Mouse (Mus musculus) lung, embryonic 16.5 days (tissue): Measurements from ENCODE around the gene Fbxl13. TPM values are rescaled to one million over a fixed set of nuclear protein-coding genes. Genes with fewer than 3 reads are reported as not detected.

Experiments used
- ATAC-seq: fragments of 200-750 bp; cut with Nextera tagmentation; 2 replicates; pipeline ENCODE4 v1.8.0; 2017; ENCODE audit warnings: low read depth, mild to moderate bottlenecking, moderate library complexity
- H3K27ac ChIP-seq: fragments of 300-500 bp; sonication (generic); 2 replicates; pipeline ENCODE4 v1.5.1; 2014; ENCODE audit warnings: mild to moderate bottlenecking, control low read depth, low read length
- H3K27me3 ChIP-seq: fragments of 300-500 bp; sonication (generic); 2 replicates; pipeline ENCODE4 v1.6.1; 2014; ENCODE audit warnings: low read depth, low read length, mixed read lengths; ENCODE audit not compliant: control insufficient read depth, insufficient read depth
- H3K36me3 ChIP-seq: fragments of 300-500 bp; sonication (generic); 2 replicates; pipeline ENCODE4 v1.6.1; 2014; ENCODE audit warnings: low read length; ENCODE audit not compliant: control insufficient read depth, insufficient read depth
- H3K4me1 ChIP-seq: fragments of 300-500 bp; sonication (generic); replicated peaks from 2 replicates; pipeline ENCODE4 v1.6.1; 2014; ENCODE audit warnings: low read length, mixed read lengths; ENCODE audit not compliant: control insufficient read depth, insufficient read depth
- H3K4me2 ChIP-seq: fragments of 300-500 bp; sonication (generic); 2 replicates; pipeline ENCODE4 v1.6.1; 2014; ENCODE audit warnings: low read depth, low read length, control low read depth
- H3K4me3 ChIP-seq: fragments of 300-500 bp; sonication (generic); 2 replicates; pipeline ENCODE4 v1.5.1; 2014; ENCODE audit warnings: mild to moderate bottlenecking, low read length, control low read depth
- H3K9ac ChIP-seq: fragments of 300-500 bp; sonication (generic); 2 replicates; pipeline ENCODE4 v1.6.1; 2014; ENCODE audit warnings: low read length, control low read depth
- H3K9me3 ChIP-seq: fragments of 300-500 bp; sonication (generic); 2 replicates; pipeline ENCODE4 v1.6.1; 2016; ENCODE audit warnings: low read length; ENCODE audit not compliant: control insufficient read depth
- WGBS: fragments of 180-500 bp; shearing (Covaris S2); extraction: QIAGEN DNeasy Blood & Tissue Kit; methylation state at CpG from one replicate; pipeline ENCODE4 v1.1.7; 2014; 5-methylcytosine and 5-hydroxymethylcytosine counted together
- polyA plus RNA-seq: library from polyadenylated mRNA; unstranded; fragments of >200 nt; fragmentation: Nextera tagmentation; extraction: Ambion mirVana; gene quantifications from 2 replicates; pipeline ENCODE4 v1.2.1, GENCODE M21; 2015

Fbxl13 gene
- polyA plus RNA-seq, 1 experiment from 2014 or later: 0.97 TPM

GRCm38 (mm10) chr5:21567784-21568183 is 77.7 kb downstream of the Fbxl13 start:
- Histone ChIP-seq H3K9me3 (no peaks in the 10 kb centered on the region), H3K27ac (no peak overlapping the region), H3K9ac (no peak overlapping the region), H3K4me2 (no peak overlapping the region), H3K4me1 (peaks cover 3% of the 10 kb centered on the region; the same call in 1 of the 2 replicates), H3K4me3 (no peak overlapping the region), H3K36me3 (no peaks in the 10 kb centered on the region), H3K27me3 (no peaks in the 10 kb centered on the region)
- ATAC-seq: no peak
- WGBS: 71% methylated on average over 1 of the region's 1 CpGs

- 84% methylated on average over 9 of the region's 9 CpGs for WGBS
- Histone ChIP-seq H3K4me3 (no peak overlapping the region), H3K4me2 (no peak overlapping the region), H3K9ac (no peak overlapping the region), H3K4me1 (peaks cover 3% of the 10 kb centered on the region; the same call in 1 of the 2 replicates), H3K9me3 (no peaks in the 10 kb centered on the region), H3K36me3 (no peaks in the 10 kb centered on the region), H3K27me3 (no peaks in the 10 kb centered on the region), H3K27ac (no peak overlapping the region)
- ATAC-seq: no peak
Observed at GRCm38 (mm10) chr5:21565392-21566065, 79.9 kb downstream of the Fbxl13 start.

- no peak overlapping the region for H3K27ac ChIP-seq
- 71% methylated on average over 2 of the region's 2 CpGs for WGBS
- no peaks in the 10 kb centered on the region for H3K36me3 ChIP-seq
- no peak overlapping the region for H3K9ac ChIP-seq
- H3K4me3 ChIP-seq: no peak overlapping the region
- H3K9me3 ChIP-seq: no peaks in the 10 kb centered on the region
- no peak for ATAC-seq
- H3K4me1 ChIP-seq: peaks cover 3% of the 10 kb centered on the region; the same call in 1 of the 2 replicates
- no peak overlapping the region for H3K4me2 ChIP-seq
- no peaks in the 10 kb centered on the region for H3K27me3 ChIP-seq
Observed at GRCm38 (mm10) chr5:21563936-21564335, 81.5 kb downstream of the Fbxl13 start.

GRCm38 (mm10) chr5:21556502-21556901 is 88.9 kb downstream of the Fbxl13 start:
- no peaks in the 10 kb centered on the region for H3K36me3 ChIP-seq
- no peak overlapping the region for H3K9ac ChIP-seq
- no peaks in the 10 kb centered on the region for H3K27me3 ChIP-seq
- peak; percentile 24; the same call in 1 of the 2 replicates for ATAC-seq
- H3K4me3 ChIP-seq: no peak overlapping the region
- no peak overlapping the region for H3K27ac ChIP-seq
- 0 out of 2 replicates have a peak, but pooled peaks cover 3% of the 10 kb centered on the region for H3K4me1 ChIP-seq
- WGBS: 41% methylated on average over 3 of the region's 3 CpGs
- H3K9me3 ChIP-seq: no peaks in the 10 kb centered on the region
- H3K4me2 ChIP-seq: no peak overlapping the region

GRCm38 (mm10) chr5:21554732-21555131 is 90.7 kb downstream of the Fbxl13 start:
- Histone ChIP-seq H3K27ac (no peak overlapping the region), H3K9me3 (no peaks in the 10 kb centered on the region), H3K9ac (no peak overlapping the region), H3K4me3 (no peak overlapping the region), H3K27me3 (no peaks in the 10 kb centered on the region), H3K4me2 (no peak overlapping the region), H3K4me1 (0 out of 2 replicates have a peak, but pooled peaks cover 3% of the 10 kb centered on the region), H3K36me3 (no peaks in the 10 kb centered on the region)
- ATAC-seq: no peak
- WGBS: 80% methylated on average over 1 of the region's 1 CpGs

- WGBS: 73% methylated on average over 4 of the region's 4 CpGs
- H3K4me3 ChIP-seq: no peak overlapping the region
- H3K9ac ChIP-seq: no peak overlapping the region
- H3K9me3 ChIP-seq: no peaks in the 10 kb centered on the region
- H3K36me3 ChIP-seq: no peaks in the 10 kb centered on the region
- no peak overlapping the region for H3K27ac ChIP-seq
- H3K4me1 ChIP-seq: 0 out of 2 replicates have a peak, but pooled peaks cover 3% of the 10 kb centered on the region
- no peak overlapping the region for H3K4me2 ChIP-seq
- ATAC-seq: peak; percentile 36
- H3K27me3 ChIP-seq: no peaks in the 10 kb centered on the region
Observed at GRCm38 (mm10) chr5:21553685-21554084, 91.7 kb downstream of the Fbxl13 start.

- ATAC-seq: no peak
- no peaks in the 10 kb centered on the region for H3K9me3 ChIP-seq
- no peaks in the 10 kb centered on the region for H3K27me3 ChIP-seq
- H3K4me3 ChIP-seq: no peak overlapping the region
- H3K4me2 ChIP-seq: no peak overlapping the region
- no peak overlapping the region for H3K9ac ChIP-seq
- H3K36me3 ChIP-seq: no peaks in the 10 kb centered on the region
- H3K4me1 ChIP-seq: peaks cover 11% of the 10 kb centered on the region; the same call in 1 of the 2 replicates
- no peak overlapping the region for H3K27ac ChIP-seq
- 78% methylated on average over 8 of the region's 8 CpGs for WGBS
Observed at GRCm38 (mm10) chr5:21547005-21547404, 98.4 kb downstream of the Fbxl13 start.

GRCm38 (mm10) chr5:21545786-21546185 is 99.6 kb downstream of the Fbxl13 start:
- Histone ChIP-seq H3K4me3 (peak overlapping the region; percentile 13; the same call in 1 of the 2 replicates), H3K4me2 (peak overlapping the region; percentile 33), H3K9ac (no peak overlapping the region), H3K9me3 (no peaks in the 10 kb centered on the region), H3K4me1 (peaks cover 9% of the 10 kb centered on the region; the same call in 1 of the 2 replicates), H3K36me3 (no peaks in the 10 kb centered on the region), H3K27me3 (no peaks in the 10 kb centered on the region), H3K27ac (peak overlapping the region; percentile 15; the same call in 1 of the 2 replicates)
- WGBS: 49% methylated on average over 4 of the region's 4 CpGs
- no peak for ATAC-seq

GRCm38 (mm10) chr5:21545227-21545626 is 100.2 kb downstream of the Fbxl13 start:
- H3K36me3 ChIP-seq: no peaks in the 10 kb centered on the region
- no peak for ATAC-seq
- H3K9me3 ChIP-seq: no peaks in the 10 kb centered on the region
- H3K9ac ChIP-seq: no peak overlapping the region
- H3K4me3 ChIP-seq: peak overlapping the region; percentile 39
- H3K27me3 ChIP-seq: no peaks in the 10 kb centered on the region
- peak overlapping the region; percentile 90 for H3K27ac ChIP-seq
- peaks cover 9% of the 10 kb centered on the region; the same call in 1 of the 2 replicates for H3K4me1 ChIP-seq
- H3K4me2 ChIP-seq: peak overlapping the region; percentile 33
